Mouse (Mus musculus): ENCODE measurements at regions not wholly inside any gene's neighbourhood (a gene's known extent, or its start where the extent isn't known, plus 50 kb on each side); places are given as distances from the start of the nearest gene placed in this dataset.

GRCm38 (mm10) chr11:82668026-82668425 lies 96.1 kb downstream of the Cct6b start:
- DNase-seq (ENCODE audit: low spot score in 2 of 2): no peak

- no peak for DNase-seq (ENCODE audit: low spot score in 2 of 2)
These were observed 100.0 kb downstream of the Cct6b start for GRCm38 (mm10) chr11:82664076-82664475.

GRCm38 (mm10) chr11:82662086-82662485 lies 102.0 kb downstream of the Cct6b start:
- DNase-seq (ENCODE audit: low spot score in 2 of 2): no peak

GRCm38 (mm10) chr11:82651751-82652150 lies 112.4 kb downstream of the Cct6b start:
- DNase-seq (ENCODE audit: low spot score in 2 of 2): no peak

- no peak for DNase-seq (ENCODE audit: low spot score in 2 of 2)
These were observed 125.6 kb downstream of the Cct6b start for GRCm38 (mm10) chr11:82638513-82638912.

- no peak for DNase-seq (ENCODE audit: low spot score in 2 of 2)
These were observed 131.9 kb downstream of the Cct6b start for GRCm38 (mm10) chr11:82632191-82632590.

- no peak for DNase-seq (ENCODE audit: low spot score in 2 of 2)
These were observed 132.7 kb downstream of the Cct6b start for GRCm38 (mm10) chr11:82631387-82631786.

GRCm38 (mm10) chr11:82626501-82627111 lies 137.5 kb downstream of the Cct6b start:
- no peak for DNase-seq (ENCODE audit: low spot score in 2 of 2)

GRCm38 (mm10) chr11:82621061-82621460 lies 143.1 kb downstream of the Cct6b start:
- no peak for DNase-seq (ENCODE audit: low spot score in 2 of 2)

- DNase-seq (ENCODE audit: low spot score in 2 of 2): no peak
These were observed 144.7 kb downstream of the Cct6b start for GRCm38 (mm10) chr11:82619418-82619817.

- no peak for DNase-seq (ENCODE audit: low spot score in 2 of 2)
These were observed 145.7 kb downstream of the Cct6b start for GRCm38 (mm10) chr11:82618457-82618856.

- no peak for DNase-seq (ENCODE audit: low spot score in 2 of 2)
These were observed 147.3 kb downstream of the Cct6b start for GRCm38 (mm10) chr11:82616856-82617255.

- DNase-seq (ENCODE audit: low spot score in 2 of 2): no peak
These were observed 149.8 kb downstream of the Cct6b start for GRCm38 (mm10) chr11:82614356-82614755.

- DNase-seq (ENCODE audit: low spot score in 2 of 2): peak; percentile 15 to 51
These were observed 150.6 kb downstream of the Cct6b start for GRCm38 (mm10) chr11:82613503-82613902.

- peak; percentile 10 to 13 for DNase-seq (ENCODE audit: low spot score in 2 of 2)
These were observed 152.1 kb downstream of the Cct6b start for GRCm38 (mm10) chr11:82612026-82612425.

GRCm38 (mm10) chr11:82608963-82609362 lies 155.2 kb downstream of the Cct6b start:
- no peak for DNase-seq (ENCODE audit: low spot score in 2 of 2)

GRCm38 (mm10) chr11:82607661-82608060 lies 156.5 kb downstream of the Cct6b start:
- DNase-seq (ENCODE audit: low spot score in 2 of 2): no peak

- DNase-seq (ENCODE audit: low spot score in 2 of 2): no peak
These were observed 159.8 kb downstream of the Cct6b start for GRCm38 (mm10) chr11:82604251-82604835.

GRCm38 (mm10) chr11:82602818-82603217 lies 161.3 kb downstream of the Cct6b start:
- no peak for DNase-seq (ENCODE audit: low spot score in 2 of 2)

- DNase-seq (ENCODE audit: low spot score in 2 of 2): no peak
These were observed 161.9 kb downstream of the Cct6b start for GRCm38 (mm10) chr11:82602250-82602649.

- DNase-seq (ENCODE audit: low spot score in 2 of 2): no peak
These were observed 164.0 kb downstream of the Cct6b start for GRCm38 (mm10) chr11:82600151-82600550.

GRCm38 (mm10) chr11:82597757-82598156 lies 166.4 kb downstream of the Cct6b start:
- no peak for DNase-seq (ENCODE audit: low spot score in 2 of 2)

- no peak for DNase-seq (ENCODE audit: low spot score in 2 of 2)
These were observed 167.3 kb downstream of the Cct6b start for GRCm38 (mm10) chr11:82596801-82597200.

- no peak for DNase-seq (ENCODE audit: low spot score in 2 of 2)
These were observed 174.4 kb downstream of the Cct6b start for GRCm38 (mm10) chr11:82589761-82590160.

All from urinary bladder, postnatal 36 days (tissue).